Mouse (Mus musculus): ENCODE results near the gene Scel.

Scel gene

GRCm38 (mm10) chr14:103650413-103651101, 137.4 kb downstream of the Scel start:
- DNase-seq (ENCODE audit: extremely low read depth, low read depth), result no peak

- no peak for DNase-seq (ENCODE audit: extremely low read depth, low read depth)
Measured at GRCm38 (mm10) chr14:103651106-103651505, 138.0 kb downstream of the Scel start.

GRCm38 (mm10) chr14:103651562-103651961, 138.4 kb downstream of the Scel start:
- DNase-seq (ENCODE audit: extremely low read depth, low read depth), result no peak

- no peak for DNase-seq (ENCODE audit: extremely low read depth, low read depth)
Measured at GRCm38 (mm10) chr14:103652524-103652923, 139.4 kb downstream of the Scel start.

GRCm38 (mm10) chr14:103653800-103654199, 140.7 kb downstream of the Scel start:
- no peak for DNase-seq (ENCODE audit: extremely low read depth, low read depth)

- DNase-seq (ENCODE audit: extremely low read depth, low read depth), result no peak
Measured at GRCm38 (mm10) chr14:103655448-103655847, 142.3 kb downstream of the Scel start.

- DNase-seq (ENCODE audit: extremely low read depth, low read depth), result no peak
Measured at GRCm38 (mm10) chr14:103657876-103658275, 144.7 kb downstream of the Scel start.

Measured in MEL-GATA-1-ER (cell line).